Mouse (Mus musculus): Measurements from ENCODE around the gene Hbb-bh2. TPM values are rescaled to one million over a fixed set of nuclear protein-coding genes. Genes with fewer than 3 reads are reported as not detected.
"Not testable (repeated sequence)": the region's sequence is repeated elsewhere in the genome, so short reads cannot be mapped to it uniquely, and the experiment has no call there.

Gene Hbb-bh2
- polyA plus RNA-seq, 1 experiment from 2014 or later, result not detected

GRCm38 (mm10) chr7:103810296-103810695, 30.0 kb downstream of the Hbb-bh2 start:
- H3K4me1 ChIP-seq (ENCODE audit: control insufficient read depth, insufficient read depth, low read length), result no peaks in the 10 kb centered on the region
- no peak overlapping the region for H3K4me3 ChIP-seq (ENCODE audit: low read depth, low read length)
- H3K27me3 ChIP-seq (ENCODE audit: control insufficient read depth, insufficient read depth, low read length), result no peaks in the 10 kb centered on the region
- H3K9ac ChIP-seq (ENCODE audit: low read length), result no peak overlapping the region
- no peak for DNase-seq (ENCODE audit: low spot score)
- no peak for ATAC-seq (ENCODE audit: insufficient number of reproducible peaks, low FRiP score, low TSS enrichment, low read depth)
- no peak overlapping the region for H3K4me2 ChIP-seq (ENCODE audit: low read depth, severe bottlenecking)
- 80% methylated on average over 1 of the region's 1 CpGs for WGBS
- H3K9me3 ChIP-seq (ENCODE audit: control insufficient read depth, low read length), result no peaks in the 10 kb centered on the region
- H3K36me3 ChIP-seq (ENCODE audit: control insufficient read depth, insufficient read depth, low read length), result no peaks in the 10 kb centered on the region
- H3K27ac ChIP-seq (replicated peaks; ENCODE audit: low read depth, low read length), result no peak overlapping the region

GRCm38 (mm10) chr7:103809801-103810155, 30.5 kb downstream of the Hbb-bh2 start:
- Histone ChIP-seq H3K36me3 (ENCODE audit: control insufficient read depth, insufficient read depth, low read length) (no peaks in the 10 kb centered on the region), H3K4me3 (ENCODE audit: low read depth, low read length) (no peak overlapping the region), H3K9me3 (ENCODE audit: control insufficient read depth, low read length) (no peaks in the 10 kb centered on the region), H3K4me1 (ENCODE audit: control insufficient read depth, insufficient read depth, low read length) (no peaks in the 10 kb centered on the region), H3K4me2 (ENCODE audit: low read depth, severe bottlenecking) (no peak overlapping the region), H3K27me3 (ENCODE audit: control insufficient read depth, insufficient read depth, low read length) (no peaks in the 10 kb centered on the region), H3K9ac (ENCODE audit: low read length) (no peak overlapping the region), H3K27ac (replicated peaks; ENCODE audit: low read depth, low read length) (no peak overlapping the region)
- ATAC-seq (ENCODE audit: insufficient number of reproducible peaks, low FRiP score, low TSS enrichment, low read depth) (no peak), DNase-seq (ENCODE audit: low spot score) (no peak)
- WGBS, result 67% methylated on average over 1 of the region's 1 CpGs

- Histone ChIP-seq H3K4me3 (ENCODE audit: low read depth, low read length) (no peak overlapping the region), H3K36me3 (ENCODE audit: control insufficient read depth, insufficient read depth, low read length) (no peaks in the 10 kb centered on the region), H3K27me3 (ENCODE audit: control insufficient read depth, insufficient read depth, low read length) (no peaks in the 10 kb centered on the region), H3K9me3 (ENCODE audit: control insufficient read depth, low read length) (no peaks in the 10 kb centered on the region), H3K9ac (ENCODE audit: low read length) (no peak overlapping the region), H3K4me1 (ENCODE audit: control insufficient read depth, insufficient read depth, low read length) (no peaks in the 10 kb centered on the region), H3K4me2 (ENCODE audit: low read depth, severe bottlenecking) (no peak overlapping the region), H3K27ac (replicated peaks; ENCODE audit: low read depth, low read length) (no peak overlapping the region)
- 68% methylated on average over 5 of the region's 5 CpGs for WGBS
- DNase-seq (ENCODE audit: low spot score), result no peak
- no peak for ATAC-seq (ENCODE audit: insufficient number of reproducible peaks, low FRiP score, low TSS enrichment, low read depth)
Observed at GRCm38 (mm10) chr7:103808971-103809800, 31.1 kb downstream of the Hbb-bh2 start.

- WGBS, result 77% methylated on average over 2 of the region's 2 CpGs
- not testable (repeated sequence) for ATAC-seq (ENCODE audit: insufficient number of reproducible peaks, low FRiP score, low TSS enrichment, low read depth); H3K9ac ChIP-seq (ENCODE audit: low read length); H3K9me3 ChIP-seq (ENCODE audit: control insufficient read depth, low read length); H3K36me3 ChIP-seq (ENCODE audit: control insufficient read depth, insufficient read depth, low read length); DNase-seq (ENCODE audit: low spot score); H3K27ac ChIP-seq (replicated peaks; ENCODE audit: low read depth, low read length); H3K4me3 ChIP-seq (ENCODE audit: low read depth, low read length); H3K4me1 ChIP-seq (ENCODE audit: control insufficient read depth, insufficient read depth, low read length); H3K27me3 ChIP-seq (ENCODE audit: control insufficient read depth, insufficient read depth, low read length); H3K4me2 ChIP-seq (ENCODE audit: low read depth, severe bottlenecking)
Observed at GRCm38 (mm10) chr7:103808120-103808519, 32.2 kb downstream of the Hbb-bh2 start.

GRCm38 (mm10) chr7:103806856-103807255, 33.5 kb downstream of the Hbb-bh2 start:
- no peak overlapping the region for H3K27ac ChIP-seq (replicated peaks; ENCODE audit: low read depth, low read length)
- WGBS, result 66% methylated on average over 1 of the region's 1 CpGs
- ATAC-seq (ENCODE audit: insufficient number of reproducible peaks, low FRiP score, low TSS enrichment, low read depth), result no peak
- no peaks in the 10 kb centered on the region for H3K4me1 ChIP-seq (ENCODE audit: control insufficient read depth, insufficient read depth, low read length)
- no peak overlapping the region for H3K9ac ChIP-seq (ENCODE audit: low read length)
- no peak overlapping the region for H3K4me3 ChIP-seq (ENCODE audit: low read depth, low read length)
- peak; percentile 24 for DNase-seq (ENCODE audit: low spot score)
- no peaks in the 10 kb centered on the region for H3K36me3 ChIP-seq (ENCODE audit: control insufficient read depth, insufficient read depth, low read length)
- no peak overlapping the region for H3K4me2 ChIP-seq (ENCODE audit: low read depth, severe bottlenecking)
- no peaks in the 10 kb centered on the region for H3K27me3 ChIP-seq (ENCODE audit: control insufficient read depth, insufficient read depth, low read length)
- no peaks in the 10 kb centered on the region for H3K9me3 ChIP-seq (ENCODE audit: control insufficient read depth, low read length)

- Histone ChIP-seq H3K4me3 (ENCODE audit: low read depth, low read length) (no peak overlapping the region), H3K4me2 (ENCODE audit: low read depth, severe bottlenecking) (no peak overlapping the region), H3K4me1 (ENCODE audit: control insufficient read depth, insufficient read depth, low read length) (no peaks in the 10 kb centered on the region), H3K9ac (ENCODE audit: low read length) (no peak overlapping the region), H3K9me3 (ENCODE audit: control insufficient read depth, low read length) (no peaks in the 10 kb centered on the region), H3K36me3 (ENCODE audit: control insufficient read depth, insufficient read depth, low read length) (no peaks in the 10 kb centered on the region), H3K27ac (replicated peaks; ENCODE audit: low read depth, low read length) (no peak overlapping the region), H3K27me3 (ENCODE audit: control insufficient read depth, insufficient read depth, low read length) (no peaks in the 10 kb centered on the region)
- ATAC-seq (ENCODE audit: insufficient number of reproducible peaks, low FRiP score, low TSS enrichment, low read depth) (no peak), DNase-seq (ENCODE audit: low spot score) (no peak)
- WGBS, result 32% methylated on average over 4 of the region's 4 CpGs
Observed at GRCm38 (mm10) chr7:103792669-103793388, 47.5 kb downstream of the Hbb-bh2 start.

GRCm38 (mm10) chr7:103791721-103792120, 48.6 kb downstream of the Hbb-bh2 start, which contains the start of gene Olfr67:
Olfr67 (minus strand) TSS chr7:103791821.
- Histone ChIP-seq H3K27me3 (ENCODE audit: control insufficient read depth, insufficient read depth, low read length) (no peaks in the 10 kb centered on the region), H3K27ac (replicated peaks; ENCODE audit: low read depth, low read length) (no peak within 1 kb of the TSS), H3K9ac (ENCODE audit: low read length) (no peak within 1 kb of the TSS), H3K4me3 (ENCODE audit: low read depth, low read length) (no peak within 1 kb of the TSS), H3K4me1 (ENCODE audit: control insufficient read depth, insufficient read depth, low read length) (no peaks in the 10 kb centered on the region), H3K36me3 (ENCODE audit: control insufficient read depth, insufficient read depth, low read length) (no peaks in the 10 kb centered on the region), H3K4me2 (ENCODE audit: low read depth, severe bottlenecking) (no peak within 1 kb of the TSS), H3K9me3 (ENCODE audit: control insufficient read depth, low read length) (no peaks in the 10 kb centered on the region)
- WGBS, result 79% methylated on average over 3 of the region's 3 CpGs
- DNase-seq (ENCODE audit: low spot score) (no peak), ATAC-seq (ENCODE audit: insufficient number of reproducible peaks, low FRiP score, low TSS enrichment, low read depth) (no peak)
